Mouse (Mus musculus) layer of hippocampus, adult 9-10 months (tissue): ENCODE measurements around the gene Carm1.

Experiments
- DNase-seq: peaks from one replicate; pipeline ENCODE4 v3.0.0; 2022; ENCODE audit warnings: low spot score

The Carm1 gene

GRCm38 (mm10) chr9:21615617-21616231 is 69.0 kb downstream of the Carm1 start, which contains the start of gene Smarca4:
Gene Smarca4 (plus strand): TSS chr9:21616169.
- DNase-seq, result peak; percentile 95

- peak; percentile 56 for DNase-seq
These were observed 69.6 kb downstream of the Carm1 start for GRCm38 (mm10) chr9:21616232-21616781.

GRCm38 (mm10) chr9:21617066-21617465 is 70.4 kb downstream of the Carm1 start:
- DNase-seq, result no peak

GRCm38 (mm10) chr9:21620229-21620628 is 73.5 kb downstream of the Carm1 start:
- no peak for DNase-seq

- DNase-seq, result no peak
These were observed 76.0 kb downstream of the Carm1 start for GRCm38 (mm10) chr9:21622676-21623075.

GRCm38 (mm10) chr9:21625342-21626339 is 78.9 kb downstream of the Carm1 start:
- DNase-seq, result no peak

GRCm38 (mm10) chr9:21626571-21626970 is 79.9 kb downstream of the Carm1 start:
- no peak for DNase-seq

GRCm38 (mm10) chr9:21627145-21627795 is 80.6 kb downstream of the Carm1 start:
- no peak for DNase-seq

GRCm38 (mm10) chr9:21630673-21631072 is 84.0 kb downstream of the Carm1 start:
- DNase-seq, result peak; percentile 52

GRCm38 (mm10) chr9:21633106-21633505 is 86.4 kb downstream of the Carm1 start:
- no peak for DNase-seq

GRCm38 (mm10) chr9:21635639-21636038 is 88.9 kb downstream of the Carm1 start:
- no peak for DNase-seq

- no peak for DNase-seq
These were observed 92.3 kb downstream of the Carm1 start for GRCm38 (mm10) chr9:21639031-21639430.
